Mouse (Mus musculus): ENCODE results near the gene Stambp. TPM values are rescaled to one million over a fixed set of nuclear protein-coding genes. Genes with fewer than 3 reads are reported as not detected.

Gene Stambp
- 12.8 and 16.9 TPM in 2 replicates for polyA plus RNA-seq (2012; rRNA removed)

DNA sequence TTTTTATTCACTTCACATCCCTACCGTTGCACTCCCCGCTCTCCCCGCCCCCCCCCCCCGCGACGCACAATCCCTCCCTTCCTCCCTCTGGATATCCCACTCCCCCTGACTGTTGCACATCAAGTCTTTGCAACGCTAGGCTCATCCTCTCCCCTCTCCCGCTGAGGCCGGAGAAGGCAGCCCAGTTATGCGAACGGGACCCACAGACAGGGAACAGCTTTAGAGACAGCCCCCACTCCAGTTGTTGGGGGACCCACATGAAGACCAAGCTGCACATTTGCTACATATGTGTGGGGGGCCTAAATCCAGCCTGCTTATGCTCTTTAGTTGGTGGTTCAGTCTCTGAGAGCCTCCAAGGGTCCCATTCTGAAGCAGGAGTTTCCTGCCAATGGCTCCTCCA is at the start of gene Stambp:
Stambp (minus strand) TSS at position 59 of the 400 bp plus-strand sequence.

GRCm38 (mm10) chr6:83536028-83536794 is 36.3 kb downstream of the Stambp start, which contains the start of gene Actg2:
Gene Actg2, minus strand, starts transcription at chr6:83536265.

GRCm38 (mm10) chr6:83506258-83507167 is 66.0 kb downstream of the Stambp start, which contains the start of gene Dguok:
Gene Dguok, minus strand, starts transcription at chr6:83506969.

Other genes with a start within 250 kb of the Stambp start
- gene Mthfd2, start 246.8 kb downstream of the Stambp start, polyA plus RNA-seq (2012; rRNA removed): 29.9 and 33.6 TPM in 2 replicates
- gene Mob1a, start 246.7 kb downstream of the Stambp start, polyA plus RNA-seq (2012; rRNA removed): 35.4 and 54.1 TPM in 2 replicates
- gene Bola3, start 223.6 kb downstream of the Stambp start, polyA plus RNA-seq (2012; rRNA removed): 48.7 and 77.4 TPM in 2 replicates
- gene Tet3, start 113.6 kb downstream of the Stambp start, polyA plus RNA-seq (2012; rRNA removed): 27.5 and 32.0 TPM in 2 replicates
- gene Dguok, start 65.8 kb downstream of the Stambp start, polyA plus RNA-seq (2012; rRNA removed): 37.4 and 68.8 TPM in 2 replicates
- gene Actg2, start 36.5 kb downstream of the Stambp start, polyA plus RNA-seq (2012; rRNA removed): 2.1 and 6.5 TPM in 2 replicates
- 0.07 and 0.14 TPM in 2 replicates for gene Clec4f, start 83.5 kb upstream of the Stambp start, polyA plus RNA-seq (2012; rRNA removed)
- gene Cd207, start 105.1 kb upstream of the Stambp start, polyA plus RNA-seq (2012; rRNA removed): not detected in 2 replicates
- gene Vax2, start 138.5 kb upstream of the Stambp start, polyA plus RNA-seq (2012; rRNA removed): 0.26 and 0.30 TPM in 2 replicates
- gene Atp6v1b1, start 170.3 kb upstream of the Stambp start, polyA plus RNA-seq (2012; rRNA removed): 0.07 TPM in 1 of 2 replicates, not detected in the other
- not detected in 2 replicates for gene Ankrd53, start 189.9 kb upstream of the Stambp start, polyA plus RNA-seq (2012; rRNA removed)
- gene Tex261, start 203.1 kb upstream of the Stambp start, polyA plus RNA-seq (2012; rRNA removed): 32.3 and 52.4 TPM in 2 replicates
- 24.4 and 25.9 TPM in 2 replicates for gene Nagk, start 222.3 kb upstream of the Stambp start, polyA plus RNA-seq (2012; rRNA removed)